Mouse (Mus musculus) liver, postnatal 0 days (tissue): Measurements from ENCODE around the gene Cdh10. TPM values are rescaled to one million over a fixed set of nuclear protein-coding genes. Genes with fewer than 3 reads are reported as not detected.
A peak's percentile ranks its signal among the peaks of the same experiment; 100 is the strongest.

Source experiments
- ATAC-seq: fragments of 200-750 bp; cut with Nextera tagmentation; 2 replicates; pipeline ENCODE4 v1.8.0; 2017; ENCODE audit warnings: mild to moderate bottlenecking, moderate library complexity
- DNase-seq: peaks from one replicate; pipeline ENCODE4 v3.0.0-alpha.2; 2016
- H3K27ac ChIP-seq: fragments of 300-500 bp; sonication (generic); 2 replicates; pipeline ENCODE4 v1.5.1; 2014; ENCODE audit warnings: antibody characterized with exemption, moderate library complexity, mild to moderate bottlenecking, low read depth
- H3K27me3 ChIP-seq: fragments of 300-500 bp; sonication (generic); 2 replicates; pipeline ENCODE4 v1.6.1; 2014; ENCODE audit warnings: low read length, control low read depth, mixed read lengths; ENCODE audit not compliant: insufficient read depth
- H3K36me3 ChIP-seq: fragments of 300-500 bp; sonication (generic); replicated peaks from 2 replicates; pipeline ENCODE4 v1.6.1; 2014; ENCODE audit warnings: mild to moderate bottlenecking, control low read depth, low read length, moderate library complexity, mixed read lengths; ENCODE audit not compliant: insufficient read depth
- H3K4me1 ChIP-seq: fragments of 300-500 bp; sonication (generic); 2 replicates; pipeline ENCODE4 v1.6.1; 2014; ENCODE audit warnings: antibody characterized with exemption, mild to moderate bottlenecking, control low read depth; ENCODE audit not compliant: insufficient read depth
- H3K4me2 ChIP-seq: fragments of 300-500 bp; sonication (generic); 2 replicates; pipeline ENCODE4 v1.6.1; 2014; ENCODE audit warnings: low read depth, mild to moderate bottlenecking, low read length, moderate library complexity, mixed read lengths
- H3K4me3 ChIP-seq: fragments of 300-500 bp; sonication (generic); 2 replicates; pipeline ENCODE4 v1.5.1; 2014; ENCODE audit warnings: low read depth, low read length
- H3K9ac ChIP-seq: fragments of 300-500 bp; sonication (generic); replicated peaks from 2 replicates; pipeline ENCODE4 v1.6.1; 2014; ENCODE audit warnings: mild to moderate bottlenecking, moderate library complexity
- H3K9me3 ChIP-seq: fragments of 300-500 bp; sonication (generic); 2 replicates; pipeline ENCODE4 v1.6.1; 2016; ENCODE audit warnings: mild to moderate bottlenecking, control low read depth, low read length, mixed read lengths
- CTCF ChIP-seq: sonication (generic); IDR thresholded peaks from 2 replicates; pipeline ENCODE4 v1.5.1; 2016; ENCODE audit warnings: antibody characterized with exemption, low read depth
- EP300 ChIP-seq: IDR thresholded peaks from 2 replicates; pipeline ENCODE4 v1.6.1; 2016; ENCODE audit warnings: antibody characterized with exemption, low read depth, mild to moderate bottlenecking
- WGBS: fragments of 180-500 bp; shearing (Covaris S2); extraction: QIAGEN DNeasy Blood & Tissue Kit; methylation state at CpG from one replicate; pipeline ENCODE4 v1.1.7; 2014; ENCODE audit not compliant: insufficient replicate concordance; 5-methylcytosine and 5-hydroxymethylcytosine counted together
- polyA plus RNA-seq: library from polyadenylated mRNA; unstranded; fragments of >200 nt; fragmentation: Nextera tagmentation; extraction: Ambion mirVana; gene quantifications from 2 replicates; pipeline ENCODE4 v1.2.1, GENCODE M21; 2015

The Cdh10 gene
- not detected in 2 replicates for polyA plus RNA-seq

GRCm38 (mm10) chr15:18818185-18818973 is at the start of gene Cdh10:
Cdh10 (plus strand) TSS chr15:18818947.
- H3K4me3 ChIP-seq, result 0 out of 2 replicates have a peak within 1 kb of the TSS, but pooled peaks have one; percentile 13

DNA sequence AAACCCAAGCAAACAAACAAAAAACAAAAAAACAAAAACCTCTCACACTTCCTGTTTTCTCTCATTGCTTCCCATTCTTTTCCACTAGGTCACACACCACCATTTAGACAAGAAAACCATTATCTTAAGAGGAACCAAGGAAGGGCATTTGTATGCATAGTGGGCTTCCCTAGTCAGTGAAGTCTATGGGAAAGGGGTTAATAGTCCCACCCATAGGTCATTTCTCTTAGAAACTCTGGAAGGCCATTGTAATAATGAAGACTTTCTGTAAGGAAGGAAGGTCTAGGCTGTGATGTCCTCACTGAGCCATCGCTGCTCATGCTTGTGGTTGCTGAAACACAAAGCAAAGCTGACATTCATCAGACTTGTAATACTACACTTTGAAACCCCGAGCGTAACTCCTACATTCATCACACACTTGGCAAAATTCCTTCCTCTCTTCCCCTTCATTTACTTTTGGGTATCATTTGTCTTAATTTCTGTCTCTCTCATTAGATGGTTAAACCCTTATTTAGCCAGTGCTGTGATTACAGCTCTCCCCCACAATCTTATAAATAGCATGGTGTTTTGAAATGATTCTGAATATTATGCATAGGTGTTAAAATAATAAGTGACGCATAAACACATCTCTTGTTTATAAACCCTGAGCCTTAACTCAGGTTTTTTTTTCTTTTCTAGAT is 9.5 kb upstream of the Cdh10 start:
- H3K27me3 ChIP-seq, result no peaks in the 10 kb centered on the region
- no peaks in the 10 kb centered on the region for H3K9me3 ChIP-seq
- H3K36me3 ChIP-seq, result no peaks in the 10 kb centered on the region
- no peak overlapping the region for H3K9ac ChIP-seq
- WGBS, result 73% methylated on average over 4 of the region's 4 CpGs
- H3K4me3 ChIP-seq, result no peak overlapping the region
- no peak for TF ChIP-seq EP300
- TF ChIP-seq CTCF, result no peak
- ATAC-seq, result no peak
- no peaks in the 10 kb centered on the region for H3K4me1 ChIP-seq
- no peak for DNase-seq
- no peak overlapping the region for H3K27ac ChIP-seq
- no peak overlapping the region for H3K4me2 ChIP-seq

More at GRCm38 (mm10) chr15:18818185-18818973, at the start of gene Cdh10:
- H3K27ac ChIP-seq, result no peak within 1 kb of the TSS
- no peak for TF ChIP-seq EP300
- TF ChIP-seq CTCF, result no peak
- WGBS, result 2% methylated on average over 24 of the region's 24 CpGs
- H3K4me2 ChIP-seq, result peak within 1 kb of the TSS; percentile 54
- no peak for DNase-seq
- no peak within 1 kb of the TSS for H3K9ac ChIP-seq
- no peaks in the 10 kb centered on the region for H3K4me1 ChIP-seq
- no peaks in the 10 kb centered on the region for H3K9me3 ChIP-seq
- ATAC-seq, result no peak
- H3K36me3 ChIP-seq, result no peaks in the 10 kb centered on the region
- no peaks in the 10 kb centered on the region for H3K27me3 ChIP-seq

- ATAC-seq (no peak), DNase-seq (no peak)
- no peaks in the 10 kb centered on the region for H3K4me1 ChIP-seq
- no peaks in the 10 kb centered on the region for H3K36me3 ChIP-seq
- H3K27me3 ChIP-seq, result no peaks in the 10 kb centered on the region
- H3K27ac ChIP-seq, result no peak overlapping the region
- no peak for TF ChIP-seq CTCF
- TF ChIP-seq EP300, result no peak
- 66% methylated on average over 3 of the region's 3 CpGs for WGBS
- H3K9me3 ChIP-seq, result no peaks in the 10 kb centered on the region
- H3K4me2 ChIP-seq, result no peak overlapping the region
- H3K4me3 ChIP-seq, result no peak overlapping the region
- H3K9ac ChIP-seq, result no peak overlapping the region
These were observed 1.0 kb upstream of the Cdh10 start for GRCm38 (mm10) chr15:18817707-18818106.

DNA sequence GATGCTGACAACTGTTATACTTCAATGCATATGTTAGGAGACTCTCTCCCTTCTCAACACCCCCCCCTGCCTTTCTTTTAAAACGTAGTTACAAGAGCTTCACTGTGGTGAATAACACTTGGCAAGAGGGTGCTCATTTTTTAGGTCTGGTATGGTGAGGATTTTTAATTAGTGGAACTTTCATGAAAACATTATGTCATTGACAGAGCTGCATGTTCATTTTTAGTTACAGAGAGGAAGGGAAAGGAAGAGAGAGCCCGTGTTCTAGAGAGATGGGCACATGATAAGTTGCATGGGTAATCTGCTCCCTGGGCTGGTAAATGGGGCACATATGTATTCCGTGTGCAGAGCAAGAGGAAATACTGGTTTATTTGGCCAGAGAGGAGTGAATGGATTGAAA is 1.5 kb downstream of the Cdh10 start:
- Histone ChIP-seq H3K4me2 (no peak overlapping the region), H3K9me3 (no peaks in the 10 kb centered on the region), H3K4me1 (no peaks in the 10 kb centered on the region), H3K27me3 (no peaks in the 10 kb centered on the region), H3K27ac (no peak overlapping the region), H3K36me3 (no peaks in the 10 kb centered on the region), H3K9ac (no peak overlapping the region), H3K4me3 (no peak overlapping the region)
- ATAC-seq (no peak), DNase-seq (no peak)
- TF ChIP-seq CTCF (no peak), EP300 (no peak)
- 19% methylated on average over 3 of the region's 3 CpGs for WGBS

GRCm38 (mm10) chr15:18821114-18821756 is 2.5 kb downstream of the Cdh10 start:
- H3K36me3 ChIP-seq, result no peaks in the 10 kb centered on the region
- TF ChIP-seq CTCF (peak; percentile 94), EP300 (no peak)
- no peaks in the 10 kb centered on the region for H3K4me1 ChIP-seq
- no peak overlapping the region for H3K9ac ChIP-seq
- peak; percentile 64 for ATAC-seq
- DNase-seq, result peak; percentile 79
- H3K9me3 ChIP-seq, result no peaks in the 10 kb centered on the region
- no peak overlapping the region for H3K4me2 ChIP-seq
- WGBS, result 22% methylated on average over 10 of the region's 10 CpGs
- no peaks in the 10 kb centered on the region for H3K27me3 ChIP-seq
- no peak overlapping the region for H3K4me3 ChIP-seq
- no peak overlapping the region for H3K27ac ChIP-seq

- DNase-seq, result no peak
- H3K4me1 ChIP-seq, result no peaks in the 10 kb centered on the region
- WGBS, result 65% methylated on average over 2 of the region's 2 CpGs
- H3K27me3 ChIP-seq, result no peaks in the 10 kb centered on the region
- no peak overlapping the region for H3K4me2 ChIP-seq
- H3K9ac ChIP-seq, result no peak overlapping the region
- H3K27ac ChIP-seq, result no peak overlapping the region
- ATAC-seq, result no peak
- no peak overlapping the region for H3K4me3 ChIP-seq
- H3K36me3 ChIP-seq, result no peaks in the 10 kb centered on the region
- TF ChIP-seq CTCF, result no peak
- no peak for TF ChIP-seq EP300
- H3K9me3 ChIP-seq, result no peaks in the 10 kb centered on the region
These were observed 4.7 kb downstream of the Cdh10 start for GRCm38 (mm10) chr15:18823420-18823819.
